Mouse (Mus musculus): ENCODE results near the gene Fasl.

The Fasl gene

DNA sequence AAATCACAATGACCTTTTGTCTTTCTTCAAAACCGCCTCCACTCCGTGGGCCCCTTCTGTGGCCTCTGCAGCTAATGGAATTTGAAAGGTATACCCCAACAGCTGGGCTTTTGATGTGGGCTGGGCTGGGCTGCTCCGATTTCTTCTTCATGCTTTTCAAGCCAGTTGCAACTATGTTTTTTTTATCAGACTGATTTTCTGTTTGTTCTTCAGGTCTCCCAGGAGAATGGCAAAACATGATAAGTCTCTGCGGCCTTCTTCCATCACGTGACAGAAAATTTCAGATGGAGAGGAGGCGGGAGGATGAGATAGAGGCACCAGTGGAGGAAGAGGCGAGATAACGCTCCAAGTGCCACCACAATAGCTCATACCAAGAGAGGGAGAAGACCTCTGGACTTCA lies 37.0 kb downstream of the Fasl start:
- peak; percentile 74 for DNase-seq

DNA sequence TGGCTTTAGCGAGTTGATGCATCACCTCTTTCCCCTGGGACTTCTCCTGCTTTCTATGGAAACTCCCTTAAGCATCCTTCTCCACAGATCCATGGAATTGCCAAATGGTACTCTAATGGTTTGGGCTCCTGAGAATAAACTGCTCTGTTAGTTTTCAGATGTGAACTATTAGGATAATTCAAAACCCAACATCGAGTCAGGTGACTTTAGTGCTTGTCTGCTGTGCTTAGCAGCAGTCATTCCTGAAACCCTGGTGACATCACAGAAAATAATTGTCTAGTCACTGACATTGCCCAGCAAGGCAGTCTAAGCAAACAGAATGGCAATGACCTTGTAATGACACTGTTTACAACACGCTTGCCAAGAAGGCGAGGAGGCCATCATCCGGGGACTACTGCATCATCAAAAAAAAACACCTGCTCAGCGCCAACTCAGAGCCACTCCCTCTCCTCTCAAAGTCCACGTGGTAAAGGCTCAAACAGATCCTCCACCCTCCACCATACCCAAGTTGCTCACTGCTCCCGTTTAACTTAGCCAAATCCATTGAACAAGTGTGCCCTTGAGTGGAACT lies 37.7 kb downstream of the Fasl start:
- DNase-seq: peak; percentile 57

DNA sequence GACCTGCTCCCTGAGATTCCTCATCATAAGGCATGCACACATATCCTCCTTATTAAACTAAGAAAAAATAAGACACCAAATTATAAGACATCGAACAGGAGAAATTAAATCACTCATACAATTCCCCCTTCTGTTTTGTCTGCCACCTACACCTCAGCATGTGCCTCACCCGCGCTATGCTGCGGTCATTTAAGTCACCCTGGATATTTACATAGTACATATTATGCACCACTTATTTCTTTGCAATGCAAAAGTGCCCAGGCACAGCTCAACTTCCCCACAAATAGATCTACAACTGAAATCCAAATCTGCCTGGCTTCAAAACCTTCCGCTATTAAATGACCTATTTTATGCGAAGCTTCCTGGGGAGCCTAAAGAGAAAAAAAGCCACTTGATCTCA lies 39.6 kb downstream of the Fasl start:
- peak; percentile 58 for DNase-seq

DNA sequence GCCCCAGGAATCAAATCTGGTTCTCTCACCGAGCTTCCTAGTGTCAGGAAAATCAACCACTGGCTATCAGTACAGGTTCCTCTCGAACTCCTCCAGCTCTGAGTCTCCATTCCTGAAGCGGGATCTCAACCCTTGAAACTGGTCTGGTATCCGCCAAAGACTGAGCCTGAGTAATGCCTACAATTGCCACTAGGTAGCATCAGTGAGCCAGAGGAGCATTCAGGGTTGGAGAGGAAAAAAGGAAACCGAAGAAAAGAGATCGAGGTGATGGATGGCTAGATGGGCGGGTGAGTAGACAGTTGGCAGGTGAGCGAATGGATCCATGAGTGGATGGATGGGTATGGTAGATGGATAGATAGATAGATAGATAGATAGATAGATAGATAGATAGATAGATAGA lies 40.2 kb downstream of the Fasl start:
- DNase-seq: peak; percentile 86

DNA sequence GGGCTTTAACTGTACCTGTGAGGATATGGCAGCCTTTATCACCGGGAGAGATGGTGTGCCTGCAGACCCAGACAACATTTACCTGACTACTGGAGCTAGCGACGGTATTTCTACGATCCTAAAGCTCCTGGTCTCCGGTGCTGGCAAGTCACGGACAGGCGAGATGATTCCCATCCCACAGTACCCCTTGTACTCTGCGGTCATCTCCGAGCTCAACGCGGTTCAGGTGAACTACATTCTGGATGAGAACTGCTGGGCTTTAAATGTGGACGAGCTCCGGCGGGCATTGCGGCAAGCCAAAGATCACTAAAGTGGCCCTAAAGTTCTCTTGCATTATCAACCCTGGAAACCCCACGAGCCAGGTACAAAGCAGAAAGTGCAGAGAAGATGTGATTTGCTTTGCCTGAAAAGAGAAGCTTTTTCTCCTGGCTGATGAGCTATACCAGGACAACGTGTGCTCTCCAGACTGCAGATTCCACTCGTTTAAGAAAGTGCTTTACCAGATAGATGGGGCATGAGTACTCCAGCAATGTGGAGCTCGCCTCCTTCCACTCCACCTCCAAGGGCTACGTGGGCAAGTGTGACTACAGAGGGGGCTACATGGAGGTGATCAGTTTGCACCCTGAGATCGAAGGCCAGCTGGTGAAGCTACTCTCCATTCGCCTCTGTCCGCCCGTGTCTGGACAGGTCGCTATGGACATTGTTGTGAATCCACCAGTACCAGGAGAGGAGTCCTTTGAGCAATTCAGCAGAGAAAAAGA lies 41.6 kb downstream of the Fasl start:
- DNase-seq: peak; percentile 74

DNA sequence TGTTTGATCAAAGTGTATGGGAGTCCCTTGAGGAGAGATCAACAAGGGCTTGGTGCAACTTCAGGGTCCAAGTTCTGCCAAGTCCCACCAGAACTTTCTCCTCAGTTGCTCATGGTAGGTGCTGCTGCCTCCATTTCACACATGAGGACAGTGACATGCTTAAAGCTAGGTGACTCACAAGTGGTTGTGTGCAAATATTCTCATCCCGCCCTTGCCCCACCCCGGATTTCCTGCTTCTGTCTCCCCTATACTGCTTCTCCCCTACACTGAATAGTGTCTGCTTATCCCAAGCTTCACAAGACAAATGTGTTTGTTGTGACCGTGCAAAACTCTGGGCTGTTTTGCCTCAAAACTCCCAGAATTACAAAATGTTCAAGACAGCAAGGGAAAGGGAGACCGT lies 43.4 kb downstream of the Fasl start:
- DNase-seq: no peak

DNA sequence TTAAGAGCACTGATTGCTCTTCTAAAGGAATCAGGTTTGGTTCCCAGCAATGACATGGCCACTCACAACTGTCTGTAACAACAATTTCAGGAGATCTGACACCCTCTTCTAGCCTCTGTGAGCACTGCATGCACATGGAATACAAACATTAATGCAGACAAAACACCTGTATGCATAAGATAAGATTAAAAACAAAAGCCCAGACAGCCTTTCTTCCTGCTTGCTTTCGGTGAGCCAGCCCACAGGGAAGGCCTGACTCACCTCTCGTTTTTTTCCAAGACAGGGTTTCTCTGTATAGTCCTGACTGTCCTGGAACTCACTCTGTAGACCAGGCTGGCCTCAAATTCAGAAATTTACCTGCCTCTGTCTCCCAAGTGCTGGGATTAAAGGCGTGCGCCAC lies 44.1 kb downstream of the Fasl start:
- DNase-seq: no peak

DNA sequence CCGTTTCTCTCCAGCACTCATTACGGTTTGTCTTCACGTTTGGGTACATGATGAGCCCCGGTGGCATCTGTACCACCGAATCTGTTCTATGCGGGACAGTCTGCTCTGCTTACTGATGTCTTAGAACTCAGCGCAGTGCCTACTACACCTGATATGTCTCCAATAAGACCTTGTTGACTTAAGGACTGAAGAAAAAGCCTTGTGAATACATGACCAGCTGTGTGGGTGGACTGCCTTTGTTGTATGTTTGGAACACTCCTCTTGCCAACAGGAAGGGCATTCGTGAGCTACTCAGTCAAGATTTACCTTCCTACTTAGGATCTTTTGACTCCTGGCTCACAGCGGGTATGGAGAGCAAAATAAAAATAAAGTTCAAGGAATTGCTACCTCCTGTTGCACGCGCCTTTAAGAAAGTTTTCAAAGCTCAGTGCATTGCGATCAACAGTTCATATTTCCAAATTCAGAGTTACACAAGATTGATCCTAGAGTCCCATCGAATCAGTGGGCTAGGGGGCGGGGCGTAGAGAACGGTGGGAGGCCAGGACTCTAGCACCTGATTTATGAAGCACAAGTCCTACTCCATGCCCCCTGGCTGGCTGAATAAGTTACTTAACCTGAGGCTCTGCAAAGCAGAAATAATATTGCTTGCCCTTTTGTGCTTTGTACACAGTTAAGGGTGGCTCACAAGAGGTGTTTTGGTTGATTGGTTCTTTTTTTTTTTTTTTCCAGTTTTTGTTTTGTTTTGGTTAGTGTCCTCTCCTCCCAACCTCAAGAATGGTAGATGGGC lies 45.6 kb downstream of the Fasl start:
- no peak for DNase-seq

DNA sequence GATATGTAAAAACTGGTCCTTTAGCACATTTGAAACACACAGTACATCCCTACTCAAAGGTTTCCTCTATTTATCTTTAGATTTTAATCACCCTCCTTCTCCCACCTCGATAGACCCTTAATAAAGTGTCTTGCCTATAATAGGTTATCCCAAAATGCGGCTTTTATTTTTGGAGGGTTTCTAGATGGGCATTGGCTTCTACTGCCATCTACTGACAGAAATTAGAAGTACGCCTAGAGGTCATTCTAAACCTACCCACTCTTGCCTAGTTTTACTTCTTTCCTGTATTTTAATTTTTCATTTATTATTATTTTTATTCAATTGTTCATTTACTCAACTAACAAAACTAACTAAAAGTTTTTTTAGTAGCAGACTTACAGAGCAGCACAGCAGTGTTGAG lies 51.4 kb downstream of the Fasl start:
- DNase-seq: no peak

DNA sequence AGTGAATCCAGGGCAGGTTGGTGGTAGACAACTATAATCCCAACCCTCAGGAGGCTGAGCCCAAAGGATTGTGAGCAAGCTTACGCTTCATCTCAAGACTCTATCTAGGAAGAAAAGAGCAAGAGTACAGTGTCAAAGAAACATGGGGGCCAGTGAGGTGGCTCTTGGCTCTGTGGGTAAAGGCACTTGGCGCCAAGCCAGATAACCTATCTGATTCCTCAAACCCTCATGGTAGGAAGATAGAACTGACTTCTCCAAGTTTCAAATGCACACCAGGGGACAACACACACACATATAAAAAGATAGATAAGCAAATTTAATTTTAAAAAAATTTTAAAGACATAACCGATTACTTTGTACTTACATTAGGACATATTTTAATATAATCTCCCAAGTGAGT lies 52.0 kb downstream of the Fasl start:
- DNase-seq: peak; percentile 81

DNA sequence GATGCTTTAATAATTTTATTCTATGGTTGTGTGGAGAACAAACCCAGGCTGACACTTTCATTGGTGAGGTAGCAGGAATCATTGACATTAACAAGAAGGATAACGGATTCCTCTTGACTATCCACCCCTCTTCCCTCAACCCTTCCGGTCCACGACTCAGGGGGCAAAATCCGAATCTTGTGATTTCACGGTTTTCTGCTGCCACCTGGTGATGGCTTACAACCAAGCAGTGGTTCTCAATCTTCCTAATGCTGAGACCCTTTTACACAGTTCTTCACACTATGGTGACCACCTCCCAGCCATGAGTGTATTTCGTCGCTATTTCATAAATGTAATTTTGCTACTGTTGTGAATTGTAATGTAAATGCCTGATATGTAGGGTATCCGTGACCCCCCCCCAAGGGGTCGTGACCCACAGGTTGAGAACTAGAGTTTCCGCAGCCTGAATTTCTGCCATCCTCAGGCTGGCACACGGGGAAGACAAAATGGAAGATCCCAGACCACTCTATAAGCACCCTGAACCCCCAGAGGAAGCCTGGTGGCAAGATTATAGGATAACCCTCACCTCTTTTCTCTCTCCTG lies 52.7 kb downstream of the Fasl start:
- peak; percentile 75 for DNase-seq

DNA sequence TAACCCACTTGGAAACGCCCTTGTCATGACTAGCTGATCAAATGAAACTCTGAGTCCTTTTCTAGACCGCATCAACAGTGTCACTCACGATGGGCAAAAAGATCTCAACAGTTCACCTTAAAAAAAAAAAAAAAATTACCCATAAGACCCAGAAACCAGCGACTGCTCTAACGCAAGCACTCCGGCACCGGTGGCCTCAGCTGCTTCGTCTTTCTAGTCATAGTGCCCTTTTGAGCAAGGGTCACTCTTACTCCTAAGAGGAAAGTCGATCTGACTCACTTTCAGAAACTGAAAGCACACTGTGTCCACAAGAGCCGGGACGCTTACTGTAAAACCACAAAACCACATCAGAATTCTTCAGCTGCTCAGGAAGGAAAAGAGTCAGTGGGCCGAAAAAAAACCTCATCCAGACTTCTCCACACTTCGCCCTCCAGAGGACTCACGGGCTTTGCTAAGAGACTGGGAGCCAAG lies 53.5 kb downstream of the Fasl start:
- DNase-seq: peak; percentile 90

DNA sequence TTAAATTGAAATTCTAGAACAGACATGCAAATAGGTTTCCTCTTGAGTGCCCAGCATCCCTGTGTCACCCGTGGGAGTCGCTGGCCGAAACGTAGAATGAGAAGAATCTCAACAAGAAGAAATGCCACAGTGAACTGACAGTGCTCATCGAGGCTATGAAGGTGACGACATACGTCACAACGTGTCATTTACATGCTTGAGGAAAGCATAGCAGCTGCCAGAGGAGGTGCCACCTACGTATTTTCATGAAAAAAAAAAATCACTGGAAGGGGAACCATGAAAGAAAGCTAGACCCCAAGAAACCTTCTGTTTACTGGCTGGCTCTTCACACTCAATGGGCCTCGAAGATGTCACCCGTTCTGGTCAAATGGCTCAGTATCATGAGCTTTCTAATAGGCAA lies 54.0 kb downstream of the Fasl start:
- no peak for DNase-seq

Measured in heart, adult 11 months (tissue).